Mouse (Mus musculus) layer of hippocampus, adult 11-12 months (tissue): Measurements from ENCODE around the gene H2-T22.

Source experiments
- DNase-seq: peaks from one replicate; pipeline ENCODE4 v3.0.0; 2022; ENCODE audit warnings: low spot score

Gene H2-T22

DNA sequence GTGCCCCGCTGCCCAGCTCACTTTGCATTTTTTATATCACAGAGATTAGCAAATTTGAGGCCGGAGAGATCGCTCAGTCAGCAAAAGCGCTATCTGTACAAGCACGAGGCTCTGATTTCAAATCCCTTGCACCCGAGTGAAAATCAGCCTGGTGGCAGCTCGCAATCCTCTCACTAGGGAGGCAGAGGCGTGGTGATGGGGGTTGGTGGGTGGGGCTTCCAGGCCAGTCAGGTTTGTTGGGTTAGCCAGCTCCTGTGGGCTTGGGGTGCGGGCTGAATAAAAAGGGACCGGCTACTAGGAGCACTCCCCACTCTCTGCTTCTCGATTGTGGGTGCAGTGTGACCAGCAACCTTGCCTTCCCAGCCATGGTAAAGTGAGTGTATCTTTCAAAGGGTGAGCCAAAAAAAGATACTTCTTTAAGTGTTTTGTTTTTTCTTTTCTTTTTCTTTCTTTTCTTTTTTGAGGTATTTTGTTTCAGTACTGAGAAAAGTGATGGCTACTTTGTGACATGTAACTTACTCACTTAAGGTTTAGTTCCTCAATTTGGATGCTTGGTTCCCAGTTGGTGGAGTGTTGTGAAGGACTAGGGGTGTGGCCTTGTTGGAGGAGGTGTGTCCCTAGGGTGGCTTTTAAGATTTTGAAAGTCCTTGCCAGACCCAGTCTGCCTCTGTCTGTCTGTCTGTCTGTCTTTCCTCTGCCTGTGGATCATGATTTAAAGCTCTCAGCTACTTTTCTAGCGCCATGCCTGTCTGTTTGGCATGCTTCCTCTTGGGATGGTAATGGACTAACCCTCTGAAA, 44.6 kb downstream of the H2-T22 start:
- DNase-seq = no peak

DNA sequence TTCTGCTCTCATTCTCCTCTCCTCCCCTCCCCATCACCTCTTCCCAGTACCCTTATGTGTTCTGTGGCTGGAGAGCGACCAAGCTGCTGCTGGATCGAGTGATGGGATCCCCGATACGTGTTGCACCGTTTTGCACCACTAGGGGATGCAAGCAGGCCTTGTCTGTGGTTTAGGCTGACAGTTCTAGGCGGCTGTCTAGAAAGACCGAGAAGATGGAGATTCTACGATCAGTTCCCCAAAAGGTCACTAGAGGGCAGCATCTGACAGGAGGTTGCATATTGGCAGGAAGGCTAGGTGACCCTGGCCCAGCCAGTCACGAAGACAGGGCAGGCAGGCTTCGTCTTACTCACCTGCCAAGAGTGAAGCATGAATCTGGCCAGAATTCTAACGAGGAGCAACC, 45.6 kb downstream of the H2-T22 start:
- peak; percentile 98 for DNase-seq

DNA sequence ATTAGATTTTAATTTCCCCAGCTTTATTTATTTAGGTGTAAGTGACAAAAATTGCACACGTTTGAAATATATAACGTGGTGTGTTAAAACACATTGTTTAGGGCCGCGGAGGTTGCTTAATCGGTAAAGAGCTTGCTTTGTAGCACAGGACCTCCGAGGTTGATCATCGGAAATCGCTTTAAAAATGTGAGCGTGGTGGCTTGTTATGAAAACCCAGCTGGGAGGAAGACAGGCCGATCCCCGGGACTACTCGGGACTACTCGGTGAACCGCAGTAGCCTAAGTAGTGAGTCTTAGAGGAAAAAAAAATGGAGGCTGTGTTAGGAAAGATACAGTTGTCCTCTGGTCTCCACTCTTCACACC, 47.7 kb downstream of the H2-T22 start:
- no peak for DNase-seq

DNA sequence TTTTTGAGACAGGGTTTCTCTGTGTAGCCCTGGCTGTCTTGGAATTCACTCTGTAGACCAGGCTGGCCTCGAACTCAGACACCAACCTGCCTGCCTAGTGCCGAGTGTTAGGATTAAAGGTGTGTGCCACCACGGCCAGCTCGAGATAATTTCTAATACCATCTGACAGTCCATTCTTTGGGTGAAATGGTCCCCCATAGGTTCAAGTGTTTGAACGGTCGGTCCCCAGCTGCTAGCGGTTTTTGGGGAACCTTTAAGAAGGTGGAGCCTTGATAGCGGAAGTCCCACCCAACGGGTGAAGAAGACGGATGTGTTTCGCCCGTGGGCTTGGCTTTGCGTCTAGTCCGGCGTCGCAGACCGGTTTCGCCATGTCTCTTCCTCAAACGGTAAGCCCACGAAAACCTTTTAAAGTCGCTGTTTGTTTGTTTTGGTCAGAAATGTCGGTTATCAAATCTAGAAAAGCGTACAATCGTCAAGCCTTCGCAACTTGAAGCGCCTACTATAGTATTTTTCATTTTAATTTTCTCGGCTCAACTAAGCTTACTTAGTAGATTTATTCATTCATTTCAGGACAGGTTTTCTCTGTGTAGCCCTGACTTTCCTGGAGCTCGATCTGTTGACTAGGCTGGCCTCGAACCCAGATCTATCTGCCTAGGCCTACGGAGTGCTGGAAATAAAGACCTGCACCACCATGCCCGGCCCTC, 48.2 kb downstream of the H2-T22 start:
- DNase-seq = peak; percentile 81

DNA sequence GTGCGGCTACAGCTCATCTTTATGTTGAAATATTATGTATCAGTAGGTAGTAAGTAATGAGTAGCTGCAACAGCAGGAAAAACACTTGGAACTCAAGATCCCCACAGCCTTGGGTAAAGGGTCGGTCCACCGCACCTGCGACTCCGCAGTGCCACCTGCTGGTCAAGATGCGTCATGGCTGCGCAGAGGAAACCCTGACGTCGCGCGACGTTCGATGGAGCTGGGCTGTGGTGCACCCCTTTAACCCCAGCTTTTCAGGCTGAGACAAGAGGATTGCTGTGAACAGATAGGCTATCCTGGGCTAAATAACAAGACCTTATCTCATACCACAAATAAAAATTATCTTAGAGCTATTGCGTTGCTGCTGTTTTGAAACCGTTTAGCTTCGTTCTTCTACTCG, 48.9 kb downstream of the H2-T22 start:
- peak; percentile 78 for DNase-seq

DNA sequence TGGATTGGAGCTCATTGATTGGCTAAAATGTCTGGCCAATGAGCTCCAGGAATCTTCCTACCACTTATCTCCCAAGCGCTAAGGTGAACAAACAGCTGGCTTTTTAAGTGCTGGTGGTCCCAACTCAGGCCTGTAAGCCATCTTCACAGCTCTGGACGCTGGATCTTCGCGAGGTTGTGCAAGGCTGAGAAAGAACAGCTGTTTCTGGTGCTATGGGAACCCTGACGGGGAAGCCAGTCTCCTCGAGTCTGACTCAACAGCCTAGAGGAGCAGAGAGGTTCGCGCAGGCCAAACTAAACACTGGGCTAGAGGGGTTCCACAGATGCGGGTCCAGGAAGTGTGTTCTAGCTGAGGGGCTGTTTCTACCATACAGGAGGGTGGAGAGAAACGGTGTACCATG, 50.8 kb downstream of the H2-T22 start:
- DNase-seq = no peak
